Mouse (Mus musculus) E14TG2a.4 (cell line): ENCODE results near the gene Rp9.

Source experiments
- CTCF ChIP-seq: conservative IDR thresholded peaks from 2 replicates; pipeline ENCODE4 v1.5.1; 2014; ENCODE audit warnings: low read length
- NANOG ChIP-seq: IDR thresholded peaks from 2 replicates; pipeline ENCODE4 v1.6.1; 2014; ENCODE audit warnings: borderline replicate concordance, low read length, mixed read lengths
- POU5F1 ChIP-seq: IDR thresholded peaks from 2 replicates; pipeline ENCODE4 v1.6.1; 2014; ENCODE audit warnings: low read length, borderline replicate concordance

GRCm38 (mm10) chr9:22411002-22411857 lies 58.3 kb downstream of the Rp9 start, which contains the start of gene 9530077C05Rik:
- TF ChIP-seq CTCF: peak; percentile 43
- TF ChIP-seq NANOG: no peak
- TF ChIP-seq POU5F1: no peak
